Mouse (Mus musculus) cerebellum, adult 9-11 months (tissue): ENCODE measurements around the gene Tlk1.
"Not testable (repeated sequence)": the region's sequence is repeated elsewhere in the genome, so short reads cannot be mapped to it uniquely, and the experiment has no call there.

Source experiments
- DNase-seq: peaks from one replicate; pipeline ENCODE4 v3.0.0; 2022

Tlk1 gene

DNA sequence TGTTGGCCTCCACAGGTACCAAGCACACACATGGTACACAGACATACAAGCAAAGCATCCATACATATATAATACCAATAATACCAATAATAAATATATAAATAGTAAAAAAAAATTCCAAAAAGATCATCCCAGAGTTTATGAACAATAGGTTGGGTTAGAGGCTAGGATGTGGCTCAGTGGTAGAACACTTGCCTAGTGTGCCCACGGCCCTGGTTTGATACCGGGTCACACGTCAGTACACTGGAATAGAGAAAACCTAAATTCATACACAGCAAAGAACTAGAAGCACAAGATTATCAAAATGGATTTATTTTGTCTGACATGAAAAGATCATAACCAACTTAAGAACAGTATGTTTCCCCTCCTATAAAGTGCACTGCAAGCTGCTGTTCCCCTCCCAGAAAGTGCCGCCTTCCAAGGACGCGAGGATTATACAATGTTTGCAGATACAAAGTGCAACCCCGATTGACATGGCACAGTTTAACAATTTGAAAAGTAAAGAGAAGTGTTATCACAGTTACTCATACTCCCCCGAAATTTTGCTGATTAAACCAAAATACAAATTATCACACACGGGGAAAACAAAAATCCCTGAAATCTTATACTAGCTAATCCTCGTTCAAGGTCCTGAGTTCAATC is 6.3 kb upstream of the Tlk1 start:
- no peak for DNase-seq

DNA sequence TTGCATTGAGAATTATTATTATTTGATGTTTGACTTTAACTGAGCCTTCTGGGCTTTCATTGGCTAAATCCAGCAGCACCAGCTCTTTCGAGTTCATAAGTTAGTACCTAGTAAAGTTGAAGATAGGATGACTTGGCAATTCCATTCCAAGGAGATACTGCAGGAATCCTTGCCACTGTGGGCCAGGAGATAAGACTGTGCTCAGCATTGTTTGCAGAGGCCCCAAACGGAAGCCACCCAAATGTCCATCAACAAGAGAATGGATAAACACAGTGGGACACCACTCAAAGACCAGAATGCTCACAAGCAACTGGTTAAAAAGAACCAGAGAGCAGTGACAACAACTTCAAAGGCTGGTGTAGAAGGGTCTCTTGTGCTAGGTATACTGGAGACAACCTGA is 5.2 kb upstream of the Tlk1 start:
- no peak for DNase-seq

DNA sequence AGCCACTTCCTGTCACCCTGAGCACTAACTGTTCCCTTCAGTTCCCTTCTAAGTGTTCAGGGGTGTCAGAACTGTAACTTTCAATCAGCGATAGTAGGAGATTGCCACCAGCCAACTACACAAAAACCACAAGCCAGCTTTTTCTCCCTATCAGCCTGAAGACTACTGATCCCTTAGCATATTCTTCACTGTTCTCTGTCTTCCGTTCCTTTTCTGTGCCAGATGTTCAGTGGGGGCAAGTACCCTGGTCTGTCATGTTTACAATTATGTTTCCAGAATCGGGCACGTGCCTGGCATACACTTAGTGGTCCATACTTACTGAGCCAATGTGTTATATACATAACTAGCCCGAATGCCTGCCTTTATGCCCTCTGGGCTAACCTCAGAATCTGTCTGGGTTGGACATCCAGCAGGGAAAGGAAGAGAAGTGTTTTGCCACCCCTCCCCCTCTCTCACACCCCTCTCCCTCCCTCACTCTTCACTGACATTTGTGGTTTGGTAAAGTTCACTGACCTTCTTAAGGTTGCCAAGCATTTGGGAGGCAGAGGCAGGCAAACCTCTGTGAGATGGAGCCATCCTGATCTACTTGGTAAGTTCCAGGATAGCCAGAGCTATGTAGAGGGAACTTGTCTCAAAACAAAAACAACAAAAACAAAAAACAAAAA is 4.5 kb upstream of the Tlk1 start:
- no peak for DNase-seq

DNA sequence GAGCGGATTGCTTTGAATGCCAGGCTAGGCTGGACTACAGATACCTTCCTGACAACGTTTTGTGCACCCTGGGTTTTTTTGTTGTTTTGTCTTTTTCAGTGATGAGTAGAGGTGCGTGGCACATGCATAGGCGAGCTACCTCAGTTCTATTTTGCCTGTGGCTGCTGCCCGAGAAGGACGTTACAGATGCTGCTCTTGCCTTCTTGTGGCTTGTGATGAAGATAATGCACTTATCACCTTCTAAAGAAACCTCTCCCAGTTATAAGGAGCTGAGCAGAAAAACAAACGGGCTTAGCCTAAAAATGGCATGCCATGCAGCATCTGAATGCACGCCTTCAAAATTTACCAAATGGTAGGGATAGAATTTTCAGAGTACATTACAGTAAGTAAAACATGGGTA is 2.3 kb upstream of the Tlk1 start:
- no peak for DNase-seq

DNA sequence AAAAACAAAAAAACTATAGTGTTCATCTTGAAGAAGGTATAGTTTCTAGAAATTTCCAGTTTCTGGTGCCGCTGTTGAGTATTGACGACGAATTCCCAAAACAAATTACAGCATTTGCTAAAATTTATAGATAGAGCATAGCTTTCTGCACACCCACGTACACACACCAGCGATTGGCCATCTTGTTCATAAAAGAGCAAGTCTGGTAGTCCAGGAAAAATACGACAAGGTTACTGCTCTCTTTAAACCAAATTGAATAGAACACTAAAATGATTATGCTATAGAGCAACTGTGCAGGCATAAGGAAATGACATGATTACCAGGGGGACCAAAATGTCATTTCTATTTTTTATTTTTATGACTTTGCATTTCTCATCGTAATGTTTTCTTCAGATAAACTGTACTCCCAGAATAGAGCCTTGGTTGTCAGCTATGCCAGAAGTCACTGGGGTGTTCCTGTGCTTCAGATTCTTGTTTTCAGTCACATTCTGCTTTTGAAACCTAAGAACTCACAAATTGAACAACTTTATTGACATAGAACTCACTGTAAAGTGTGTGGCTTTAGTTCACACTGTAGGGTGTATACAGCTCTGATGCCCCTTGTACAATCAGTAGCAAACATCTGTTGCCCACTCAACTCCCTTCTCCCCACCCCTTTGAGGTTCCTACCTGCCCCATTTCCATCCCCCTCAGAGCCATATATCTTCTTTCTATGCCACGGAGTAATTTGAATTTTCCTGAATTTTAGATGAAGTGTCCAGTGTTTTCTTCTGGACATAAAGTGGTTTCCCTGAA is 1.1 kb upstream of the Tlk1 start:
- no peak for DNase-seq

DNA sequence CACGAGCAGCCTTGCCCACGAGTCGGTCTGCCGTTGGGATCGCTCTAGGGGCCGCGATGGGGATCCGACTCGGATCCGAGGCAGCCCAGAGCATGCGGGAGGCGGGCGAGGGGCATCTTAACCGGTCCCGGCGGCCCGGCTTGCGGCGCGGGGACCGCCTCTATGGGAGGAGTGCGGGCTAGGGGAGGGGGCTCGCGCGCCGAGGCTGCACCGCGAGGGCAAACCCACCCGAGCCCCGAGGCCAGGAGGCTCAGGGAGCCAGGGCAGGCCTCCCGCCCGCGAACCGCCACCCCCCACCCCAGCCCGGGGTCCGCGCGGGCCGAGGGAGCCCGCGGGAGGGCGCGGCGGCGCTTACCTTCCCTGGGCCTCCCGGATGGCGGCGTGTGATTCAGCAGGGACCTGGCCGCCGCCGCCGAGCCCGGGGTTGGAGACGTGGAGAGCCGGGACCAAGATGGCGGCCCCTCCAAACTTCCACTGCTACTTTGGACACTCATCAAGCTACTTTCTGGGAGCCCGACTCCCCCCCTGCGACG is 624 bp downstream of the Tlk1 start:
- DNase-seq: peak; percentile 80

DNA sequence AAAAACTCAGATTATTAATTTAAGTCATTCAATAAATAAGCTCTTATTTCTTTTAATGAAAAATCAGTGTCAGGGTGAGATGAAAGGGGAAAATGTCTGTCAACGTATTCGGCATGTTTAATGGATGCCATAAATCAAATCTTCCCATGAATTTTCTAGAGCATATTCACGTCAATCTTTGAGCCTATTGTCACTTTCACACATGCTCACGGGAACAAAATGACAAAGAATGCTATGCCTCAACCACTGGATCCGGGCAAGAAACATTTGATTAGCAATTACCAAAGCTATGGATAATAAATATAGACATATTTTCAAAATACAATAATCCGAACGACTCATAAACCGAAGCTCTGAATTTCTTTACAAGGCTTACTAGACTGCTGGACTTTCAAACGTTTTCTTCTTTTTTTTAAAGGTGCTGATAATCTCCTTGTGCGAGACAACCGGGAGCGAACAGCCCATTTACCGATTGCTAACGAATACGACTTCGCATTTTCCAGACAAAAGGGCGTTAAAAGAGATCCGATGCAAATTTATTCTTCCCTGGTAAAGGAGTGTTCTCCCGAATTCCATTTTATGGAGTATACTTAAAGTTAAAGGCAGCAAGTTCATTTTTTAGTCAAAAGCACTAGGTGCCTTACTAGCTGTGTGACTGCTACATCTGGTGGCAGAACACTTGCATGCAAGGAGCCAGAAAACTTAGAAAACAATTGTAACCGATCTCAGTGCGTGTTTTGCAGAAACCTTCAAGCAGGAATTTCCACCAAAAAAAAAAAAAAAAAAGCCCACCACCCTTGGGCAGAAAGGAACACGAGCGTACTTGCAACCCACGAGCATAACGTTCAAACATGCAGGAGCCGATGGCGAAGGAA is 1.4 kb downstream of the Tlk1 start:
- no peak for DNase-seq

DNA sequence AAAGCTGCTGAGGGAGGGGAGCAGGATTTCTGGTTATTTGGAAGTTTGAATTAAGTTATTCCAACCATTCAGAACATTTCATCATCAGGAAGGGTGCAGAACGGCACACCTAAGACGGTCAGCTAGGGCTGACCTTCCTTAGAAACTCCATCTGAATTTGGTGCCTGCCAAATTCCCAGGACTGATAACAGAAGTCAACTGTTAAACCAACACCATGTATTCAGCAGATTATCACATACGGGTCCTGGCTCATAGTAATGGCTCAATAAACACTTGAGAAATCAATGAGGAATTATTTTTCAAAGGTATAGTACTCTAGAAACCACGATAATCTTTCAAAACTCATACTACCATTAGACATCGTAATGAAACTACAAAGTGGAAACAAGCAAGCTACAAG is 2.1 kb downstream of the Tlk1 start:
- DNase-seq: no peak

DNA sequence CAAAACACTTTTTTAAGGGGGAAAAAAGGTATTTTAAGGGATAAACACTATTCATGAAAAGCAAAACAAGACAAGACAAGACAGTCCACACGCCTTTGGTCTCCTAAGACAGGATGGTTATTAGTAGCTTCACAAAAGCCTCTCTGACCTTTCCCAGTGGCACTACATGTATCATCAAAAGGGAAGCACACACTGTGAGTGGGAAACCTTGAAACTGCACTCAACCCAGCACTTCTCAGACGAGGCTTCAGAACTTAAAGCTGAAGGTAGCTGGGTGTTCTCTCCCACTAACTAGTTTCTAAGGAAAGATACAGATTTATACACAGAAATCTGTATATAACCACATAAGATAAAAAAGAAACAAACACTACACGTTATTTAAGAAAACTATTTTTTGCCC is 8.6 kb downstream of the Tlk1 start:
- no peak for DNase-seq

DNA sequence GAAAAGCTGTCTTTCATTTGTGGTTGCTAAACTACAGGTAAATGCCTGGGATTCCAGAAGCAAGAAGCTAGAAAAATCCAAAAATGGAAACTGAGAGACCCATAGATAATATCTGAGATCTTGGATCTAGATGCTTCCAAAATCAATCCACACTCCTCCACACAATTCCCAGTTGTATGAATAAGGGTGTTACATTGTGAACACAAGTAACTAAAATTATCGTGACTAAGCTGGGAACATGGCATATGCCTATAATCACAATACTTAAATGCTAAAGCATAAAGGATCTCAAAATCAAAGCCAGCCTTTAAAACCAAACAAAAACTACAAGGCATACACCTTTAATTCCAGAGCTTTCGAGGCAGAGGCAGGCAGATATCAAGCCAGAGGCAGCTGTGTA is 9.5 kb downstream of the Tlk1 start:
- no peak for DNase-seq

DNA sequence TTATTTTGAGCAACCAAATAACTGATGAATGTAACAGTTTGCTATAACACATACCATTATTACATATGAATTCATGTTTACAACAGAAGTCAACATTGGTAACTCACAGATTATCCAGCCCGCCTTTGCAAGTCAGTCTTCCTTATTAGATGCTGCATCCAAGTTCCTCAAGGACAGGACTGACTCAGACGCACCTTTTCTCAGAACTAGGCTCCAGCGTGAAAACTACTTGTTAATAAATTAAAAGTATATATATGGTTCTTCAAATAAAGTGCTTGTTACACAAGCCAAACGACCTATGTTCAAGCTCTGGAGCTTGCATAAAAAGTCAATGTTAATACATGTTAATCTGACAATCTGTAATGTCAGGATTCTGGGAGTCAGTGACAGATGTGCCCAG is 11.9 kb downstream of the Tlk1 start:
- DNase-seq: no peak

DNA sequence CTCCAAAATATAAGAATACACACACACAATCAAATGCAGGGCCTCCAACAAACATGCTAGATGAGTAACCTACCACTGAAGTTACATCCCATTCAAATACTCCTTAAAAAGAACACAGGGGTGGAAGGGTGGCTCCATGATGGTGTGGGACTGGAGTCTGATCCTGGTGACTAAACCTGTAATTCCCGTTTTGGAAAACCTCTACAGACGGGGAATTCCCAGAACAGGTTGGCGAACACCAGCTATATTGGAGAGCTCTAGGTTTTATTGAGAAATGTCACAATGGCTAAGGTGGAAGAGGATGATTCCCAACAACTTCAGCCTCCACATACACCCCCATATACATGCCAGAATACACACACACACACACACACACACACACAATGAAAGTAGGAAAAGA is 14.1 kb downstream of the Tlk1 start:
- no peak for DNase-seq

DNA sequence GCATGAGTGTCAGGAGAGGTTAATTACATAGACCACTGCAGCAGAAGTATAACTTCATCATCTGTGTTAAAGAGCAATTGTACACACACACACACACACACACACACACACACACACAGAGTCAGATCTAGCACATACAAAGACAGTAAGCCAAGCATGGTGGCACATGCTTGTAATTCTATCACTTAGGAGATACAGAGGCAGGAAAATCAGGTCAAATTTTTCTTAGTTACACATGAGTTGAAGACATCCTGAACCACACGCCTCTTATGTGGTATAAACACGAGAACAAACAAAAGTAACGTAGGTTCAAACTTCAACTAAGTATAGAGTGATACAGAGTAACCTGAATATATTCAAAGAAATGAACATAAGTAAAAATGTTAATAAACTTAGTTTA is 15.6 kb downstream of the Tlk1 start:
- DNase-seq: no peak

DNA sequence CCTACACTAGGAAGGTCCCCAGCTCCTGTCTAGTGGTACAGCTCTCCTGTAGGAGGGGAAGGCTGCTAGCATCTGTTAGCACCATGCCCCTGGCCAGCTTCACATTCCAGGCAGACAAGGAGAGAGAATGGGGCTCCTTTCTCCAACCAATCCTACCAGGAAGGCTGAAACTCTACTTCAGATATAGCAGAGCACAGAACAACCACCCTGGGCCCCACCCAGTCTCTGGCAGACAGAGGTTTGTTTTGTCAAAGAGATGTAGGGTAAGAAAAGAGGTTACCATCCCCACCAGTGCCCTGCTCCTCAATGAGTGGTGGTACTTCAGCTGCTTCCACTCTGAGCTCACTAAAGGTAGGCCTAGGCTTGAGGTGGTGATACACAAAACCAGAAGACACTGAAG is 16.8 kb downstream of the Tlk1 start:
- no peak for DNase-seq

DNA sequence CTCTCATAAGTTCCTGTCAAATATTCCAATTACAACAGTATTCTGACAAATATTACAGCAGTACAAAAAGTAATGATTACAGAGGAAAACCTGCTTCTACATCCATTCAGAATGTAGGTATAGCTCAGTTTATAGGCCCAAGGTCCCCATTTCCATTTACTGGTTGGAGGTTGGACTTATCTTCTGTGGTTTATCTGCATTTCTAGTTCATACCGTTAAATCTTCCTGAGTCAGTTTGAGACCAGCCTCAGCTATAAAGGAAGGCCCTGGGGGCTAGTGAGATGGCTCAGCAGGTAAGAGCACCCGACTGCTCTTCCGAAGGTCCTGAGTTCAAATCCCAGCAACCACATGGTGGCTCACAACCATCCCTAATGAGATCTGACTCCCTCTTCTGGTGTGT is 17.9 kb downstream of the Tlk1 start:
- DNase-seq: not testable (repeated sequence)

DNA sequence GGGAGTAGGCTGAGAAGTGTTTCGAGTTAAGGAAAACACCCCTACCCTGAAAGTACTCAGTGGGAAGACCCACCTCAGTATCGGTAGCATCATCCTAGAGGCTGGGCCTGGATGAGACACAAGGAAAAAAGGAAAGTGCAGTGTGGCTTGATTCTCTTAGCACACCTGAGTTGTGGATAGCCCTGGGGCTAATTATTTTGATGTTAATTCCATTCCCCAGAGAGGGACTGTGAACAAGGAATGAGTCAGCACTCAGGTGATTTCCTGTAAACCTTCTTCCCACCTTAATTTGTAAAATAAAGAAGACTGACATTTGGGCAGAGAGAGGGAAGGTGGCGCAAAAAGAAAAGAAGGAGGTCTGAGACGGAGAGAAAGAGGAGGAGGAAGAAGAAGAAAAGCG is 19.5 kb downstream of the Tlk1 start:
- DNase-seq: no peak

DNA sequence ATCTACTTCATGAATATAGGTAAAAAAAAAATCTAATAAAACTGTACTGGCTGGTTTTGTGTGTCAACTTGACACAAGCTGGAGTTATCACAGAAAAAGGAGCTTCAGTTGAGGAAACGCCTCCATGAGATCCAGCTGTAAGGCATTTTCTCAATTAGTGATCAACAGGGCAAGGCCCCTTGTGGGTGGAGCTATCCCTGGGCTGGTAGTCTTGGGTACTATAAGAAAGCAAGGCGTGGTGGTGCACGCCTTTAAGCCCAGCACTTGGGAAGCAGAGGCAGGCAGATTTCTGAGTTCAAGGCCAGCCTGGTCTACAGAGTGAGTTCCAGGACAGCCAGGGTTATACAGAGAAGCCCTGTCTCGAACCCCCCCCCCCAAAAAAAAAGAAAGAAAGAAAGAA is 21.8 kb downstream of the Tlk1 start:
- not testable (repeated sequence) for DNase-seq

DNA sequence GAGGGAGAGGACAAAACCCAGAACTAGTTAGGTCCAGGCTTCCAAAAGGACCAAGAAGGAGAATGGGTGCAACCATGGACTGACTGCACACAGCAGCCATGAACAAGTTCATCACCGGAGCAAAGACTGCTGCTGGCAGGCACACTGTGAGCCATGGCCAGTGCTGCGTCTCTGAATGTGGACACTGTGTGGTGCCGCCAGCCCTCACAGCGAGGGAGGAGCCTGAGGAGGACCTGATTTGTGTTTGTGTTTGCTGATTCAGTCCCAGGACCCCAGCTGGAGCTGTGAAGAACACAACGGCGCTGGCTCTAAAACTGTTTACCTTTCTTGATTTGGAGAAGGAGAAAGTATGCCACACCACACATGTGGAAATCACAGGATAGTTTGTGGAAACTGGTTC is 22.9 kb downstream of the Tlk1 start:
- no peak for DNase-seq

DNA sequence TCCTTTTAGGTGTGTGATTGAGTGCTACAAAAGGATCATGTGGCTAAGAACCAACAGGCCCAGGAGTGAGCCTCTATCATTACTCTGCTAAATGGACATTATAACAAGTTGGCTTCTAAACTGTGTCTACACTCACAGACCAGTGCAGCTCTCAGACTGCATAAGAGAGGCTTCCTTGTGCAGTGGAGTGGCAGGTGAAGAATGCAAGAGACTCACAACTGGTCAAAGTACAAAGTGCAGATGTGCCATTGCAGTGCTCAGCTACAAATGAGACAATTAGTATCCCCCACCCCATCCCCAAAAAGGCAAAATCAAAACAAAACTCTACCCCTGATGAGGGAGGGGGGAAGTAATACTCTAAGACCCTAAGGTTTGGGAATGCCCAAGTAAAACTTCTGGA is 24.0 kb downstream of the Tlk1 start:
- DNase-seq: no peak

DNA sequence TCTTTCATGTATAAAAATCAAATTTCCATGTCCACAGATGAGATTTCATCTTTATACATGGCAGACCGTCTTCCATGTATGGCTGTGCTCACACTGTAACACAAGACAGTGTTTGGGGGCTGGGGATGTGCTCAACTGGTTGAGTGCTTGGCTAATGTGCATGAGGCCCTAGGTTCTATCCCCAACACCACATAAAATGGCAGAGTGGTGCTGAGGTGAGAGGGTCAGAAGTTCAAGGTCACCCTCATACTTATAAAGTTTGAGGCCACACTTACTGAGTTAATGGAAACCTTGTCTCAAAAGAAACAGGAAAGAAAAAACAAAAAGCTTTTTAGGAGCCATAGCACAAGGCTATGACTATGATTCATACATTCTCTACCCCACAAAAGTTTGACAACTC is 25.1 kb downstream of the Tlk1 start:
- no peak for DNase-seq

DNA sequence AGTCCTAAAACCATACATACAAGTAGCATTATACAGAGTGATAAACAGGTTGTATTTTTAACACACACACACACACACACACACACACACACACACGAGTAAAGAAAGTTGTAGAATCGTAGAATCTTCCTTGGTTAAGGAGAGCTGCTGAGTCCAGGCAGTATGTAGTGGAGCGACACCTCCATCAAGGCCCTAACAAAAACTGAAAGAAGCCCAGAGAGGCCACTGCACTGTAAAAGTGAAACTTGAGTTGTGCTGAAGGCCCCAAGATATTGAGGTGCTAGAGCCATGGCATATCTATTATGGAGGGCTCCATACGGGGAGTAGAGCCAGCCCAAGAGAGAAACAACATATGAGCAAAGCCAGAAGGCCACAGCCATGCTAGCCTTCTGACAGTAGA is 32.3 kb downstream of the Tlk1 start:
- DNase-seq: no peak

DNA sequence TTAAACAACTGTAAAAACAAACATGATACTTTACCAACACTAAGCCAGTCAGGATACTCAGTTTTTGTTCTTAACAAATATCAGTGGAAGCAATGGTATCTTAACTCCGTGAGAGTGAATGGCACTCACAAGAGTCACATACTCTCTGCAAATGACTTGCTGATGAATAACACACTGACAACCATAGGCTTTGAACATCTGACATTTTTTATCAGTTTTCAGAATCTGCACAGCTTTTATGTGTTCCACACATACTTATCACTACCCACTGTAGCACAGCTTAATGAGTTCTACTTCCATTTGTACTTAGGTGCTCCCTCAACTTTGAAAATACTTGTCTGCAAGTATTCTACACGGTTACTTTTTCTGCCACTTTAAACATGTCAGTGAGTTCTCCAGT is 35.3 kb downstream of the Tlk1 start:
- no peak for DNase-seq

DNA sequence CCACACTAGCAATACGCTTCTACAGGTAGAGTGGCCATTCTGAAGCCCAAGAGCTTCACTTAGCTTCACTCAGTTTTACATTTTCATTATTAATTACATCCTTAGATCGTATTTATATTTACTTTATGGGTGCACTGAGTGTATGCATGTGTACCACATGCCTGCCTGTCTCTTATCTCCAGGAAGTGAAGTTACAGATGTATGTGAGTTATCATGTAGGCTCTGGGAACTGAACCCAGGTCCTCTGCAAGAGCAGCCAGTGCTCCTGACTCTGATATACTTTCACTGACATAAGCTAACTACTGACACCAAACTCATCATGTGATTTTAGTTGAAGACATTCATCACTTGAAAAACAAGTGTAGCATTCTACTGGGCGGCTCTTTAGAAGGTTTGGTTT is 36.2 kb downstream of the Tlk1 start:
- no peak for DNase-seq
